Mouse (Mus musculus) kidney, embryonic 16.5 days (tissue): ENCODE results near the gene Acr. TPM values are rescaled to one million over a fixed set of nuclear protein-coding genes. Genes with fewer than 3 reads are reported as not detected.

Source experiments
- ATAC-seq: fragments of 200-750 bp; cut with Nextera tagmentation; 2 replicates; pipeline ENCODE4 v1.8.0; 2017; ENCODE audit warnings: moderate TSS enrichment; ENCODE audit not compliant: low FRiP score, low TSS enrichment
- H3K27ac ChIP-seq: fragments of 300-500 bp; sonication (generic); 2 replicates; pipeline ENCODE4 v1.5.1; 2014; ENCODE audit warnings: low read length
- H3K27me3 ChIP-seq: fragments of 300-500 bp; sonication (generic); 2 replicates; pipeline ENCODE4 v1.6.1; 2014; ENCODE audit warnings: low read length, control low read depth, mixed read lengths; ENCODE audit not compliant: insufficient read depth
- H3K36me3 ChIP-seq: fragments of 300-500 bp; sonication (generic); 2 replicates; pipeline ENCODE4 v1.6.1; 2014; ENCODE audit warnings: low read length, control low read depth, mixed read lengths; ENCODE audit not compliant: insufficient read depth
- H3K4me1 ChIP-seq: fragments of 300-500 bp; sonication (generic); 2 replicates; pipeline ENCODE4 v1.6.1; 2014; ENCODE audit warnings: low read length, control low read depth, mixed read lengths; ENCODE audit not compliant: insufficient read depth
- H3K4me2 ChIP-seq: fragments of 300-500 bp; sonication (generic); replicated peaks from 2 replicates; pipeline ENCODE4 v1.6.1; 2014; ENCODE audit warnings: low read depth, low read length
- H3K4me3 ChIP-seq: fragments of 300-500 bp; sonication (generic); 2 replicates; pipeline ENCODE4 v1.5.1; 2014; ENCODE audit warnings: mild to moderate bottlenecking, low read length
- H3K9ac ChIP-seq: fragments of 300-500 bp; sonication (generic); replicated peaks from 2 replicates; pipeline ENCODE4 v1.6.1; 2014; ENCODE audit warnings: low read length
- H3K9me3 ChIP-seq: fragments of 300-500 bp; sonication (generic); 2 replicates; pipeline ENCODE4 v1.6.1; 2016; ENCODE audit warnings: low read length, control low read depth
- WGBS: fragments of 180-500 bp; shearing (Covaris S2); extraction: QIAGEN DNeasy Blood & Tissue Kit; methylation state at CpG from one replicate; pipeline ENCODE4 v1.1.7; 2014; 5-methylcytosine and 5-hydroxymethylcytosine counted together
- polyA plus RNA-seq: library from polyadenylated mRNA; unstranded; fragments of >200 nt; fragmentation: Nextera tagmentation; extraction: Ambion mirVana; gene quantifications from 2 replicates; pipeline ENCODE4 v1.2.1, GENCODE M21; 2015

Gene Acr
- polyA plus RNA-seq = 0.15 TPM in 1 of 2 replicates, not detected in the other

- ATAC-seq = no peak
- H3K9ac ChIP-seq = no peak within 1 kb of the TSS
- no peaks in the 10 kb centered on the region for H3K27me3 ChIP-seq
- H3K4me1 ChIP-seq = no peaks in the 10 kb centered on the region
- WGBS = 73% methylated on average over 6 of the region's 6 CpGs
- H3K9me3 ChIP-seq = no peaks in the 10 kb centered on the region
- no peak within 1 kb of the TSS for H3K27ac ChIP-seq
- H3K4me3 ChIP-seq = no peak within 1 kb of the TSS
- no peak within 1 kb of the TSS for H3K4me2 ChIP-seq
- H3K36me3 ChIP-seq = no peaks in the 10 kb centered on the region
Observed at GRCm38 (mm10) chr15:89568114-89568513, at the start of gene Acr. Gene Acr, plus strand, starts transcription at chr15:89568326.

GRCm38 (mm10) chr15:89521951-89522350 is 46.2 kb upstream of the Acr start:
- H3K4me2 ChIP-seq = no peak overlapping the region
- ATAC-seq = no peak
- no peak overlapping the region for H3K9ac ChIP-seq
- no peaks in the 10 kb centered on the region for H3K36me3 ChIP-seq
- peaks cover 12% of the 10 kb centered on the region; the same call in 1 of the 2 replicates for H3K4me1 ChIP-seq
- WGBS = 54% methylated on average over 7 of the region's 7 CpGs
- H3K27ac ChIP-seq = no peak overlapping the region
- H3K4me3 ChIP-seq = no peak overlapping the region
- H3K27me3 ChIP-seq = peaks cover 43% of the 10 kb centered on the region
- no peaks in the 10 kb centered on the region for H3K9me3 ChIP-seq

GRCm38 (mm10) chr15:89522566-89523282 is 45.4 kb upstream of the Acr start:
- H3K4me2 ChIP-seq = peak overlapping the region; percentile 85
- no peak overlapping the region for H3K9ac ChIP-seq
- peaks cover 12% of the 10 kb centered on the region; the same call in 1 of the 2 replicates for H3K4me1 ChIP-seq
- H3K36me3 ChIP-seq = no peaks in the 10 kb centered on the region
- peak overlapping the region; percentile 59; the same call in 1 of the 2 replicates for H3K4me3 ChIP-seq
- H3K27me3 ChIP-seq = peaks cover 43% of the 10 kb centered on the region
- no peak for ATAC-seq
- 81% methylated on average over 10 of the region's 10 CpGs for WGBS
- no peak overlapping the region for H3K27ac ChIP-seq
- H3K9me3 ChIP-seq = no peaks in the 10 kb centered on the region

- ATAC-seq = peak; percentile 65
- H3K9ac ChIP-seq = peak overlapping the region; percentile 67
- peak overlapping the region; percentile 59 for H3K4me3 ChIP-seq
- peaks cover 12% of the 10 kb centered on the region; the same call in 1 of the 2 replicates for H3K4me1 ChIP-seq
- 6% methylated on average over 38 of the region's 47 CpGs for WGBS
- H3K9me3 ChIP-seq = no peaks in the 10 kb centered on the region
- no peak overlapping the region for H3K27ac ChIP-seq
- no peaks in the 10 kb centered on the region for H3K36me3 ChIP-seq
- H3K4me2 ChIP-seq = peak overlapping the region; percentile 85
- H3K27me3 ChIP-seq = peaks cover 43% of the 10 kb centered on the region
Observed at GRCm38 (mm10) chr15:89523283-89523832, 44.8 kb upstream of the Acr start.

GRCm38 (mm10) chr15:89524001-89524571 is 44.0 kb upstream of the Acr start:
- H3K27ac ChIP-seq = no peak overlapping the region
- WGBS = 12% methylated on average over 38 of the region's 52 CpGs
- no peaks in the 10 kb centered on the region for H3K9me3 ChIP-seq
- peak overlapping the region; percentile 85 for H3K4me2 ChIP-seq
- no peaks in the 10 kb centered on the region for H3K36me3 ChIP-seq
- peak overlapping the region; percentile 59 for H3K4me3 ChIP-seq
- H3K27me3 ChIP-seq = peaks cover 43% of the 10 kb centered on the region
- ATAC-seq = no peak
- peaks cover 12% of the 10 kb centered on the region; the same call in 1 of the 2 replicates for H3K4me1 ChIP-seq
- H3K9ac ChIP-seq = peak overlapping the region; percentile 67

GRCm38 (mm10) chr15:89524611-89525415 is 43.3 kb upstream of the Acr start:
- WGBS = 69% methylated on average over 8 of the region's 8 CpGs
- no peak overlapping the region for H3K9ac ChIP-seq
- no peak for ATAC-seq

GRCm38 (mm10) chr15:89525464-89525863 is 42.7 kb upstream of the Acr start:
- H3K36me3 ChIP-seq = no peaks in the 10 kb centered on the region
- no peak overlapping the region for H3K4me2 ChIP-seq
- H3K27me3 ChIP-seq = peaks cover 43% of the 10 kb centered on the region
- 94% methylated on average over 8 of the region's 8 CpGs for WGBS
- no peak overlapping the region for H3K9ac ChIP-seq
- H3K4me1 ChIP-seq = peaks cover 12% of the 10 kb centered on the region; the same call in 1 of the 2 replicates
- no peak for ATAC-seq
- H3K27ac ChIP-seq = no peak overlapping the region
- no peaks in the 10 kb centered on the region for H3K9me3 ChIP-seq
- no peak overlapping the region for H3K4me3 ChIP-seq

More at GRCm38 (mm10) chr15:89524611-89525415, 43.3 kb upstream of the Acr start:
- Histone ChIP-seq H3K9me3 (no peaks in the 10 kb centered on the region), H3K36me3 (no peaks in the 10 kb centered on the region), H3K4me3 (peak overlapping the region; percentile 59), H3K27ac (no peak overlapping the region), H3K4me1 (peaks cover 12% of the 10 kb centered on the region; the same call in 1 of the 2 replicates), H3K27me3 (peaks cover 43% of the 10 kb centered on the region), H3K4me2 (peak overlapping the region; percentile 85)

- no peaks in the 10 kb centered on the region for H3K9me3 ChIP-seq
- 65% methylated on average over 7 of the region's 7 CpGs for WGBS
Observed at GRCm38 (mm10) chr15:89525896-89526295, 42.2 kb upstream of the Acr start.

GRCm38 (mm10) chr15:89526776-89527325 is 41.3 kb upstream of the Acr start:
- no peaks in the 10 kb centered on the region for H3K36me3 ChIP-seq
- H3K27me3 ChIP-seq = peaks cover 35% of the 10 kb centered on the region
- ATAC-seq = no peak
- H3K4me1 ChIP-seq = peaks cover 12% of the 10 kb centered on the region; the same call in 1 of the 2 replicates
- WGBS = 88% methylated on average over 19 of the region's 19 CpGs
- H3K4me3 ChIP-seq = no peak overlapping the region
- no peak overlapping the region for H3K4me2 ChIP-seq
- no peaks in the 10 kb centered on the region for H3K9me3 ChIP-seq
- H3K27ac ChIP-seq = no peak overlapping the region
- H3K9ac ChIP-seq = no peak overlapping the region

More at GRCm38 (mm10) chr15:89525896-89526295, 42.2 kb upstream of the Acr start:
- Histone ChIP-seq H3K9ac (no peak overlapping the region), H3K4me1 (peaks cover 12% of the 10 kb centered on the region; the same call in 1 of the 2 replicates), H3K36me3 (no peaks in the 10 kb centered on the region), H3K4me3 (no peak overlapping the region), H3K27me3 (peaks cover 43% of the 10 kb centered on the region), H3K4me2 (no peak overlapping the region), H3K27ac (no peak overlapping the region)
- no peak for ATAC-seq
